Mouse (Mus musculus): ENCODE results near the gene Cdc42ep5.

DNA sequence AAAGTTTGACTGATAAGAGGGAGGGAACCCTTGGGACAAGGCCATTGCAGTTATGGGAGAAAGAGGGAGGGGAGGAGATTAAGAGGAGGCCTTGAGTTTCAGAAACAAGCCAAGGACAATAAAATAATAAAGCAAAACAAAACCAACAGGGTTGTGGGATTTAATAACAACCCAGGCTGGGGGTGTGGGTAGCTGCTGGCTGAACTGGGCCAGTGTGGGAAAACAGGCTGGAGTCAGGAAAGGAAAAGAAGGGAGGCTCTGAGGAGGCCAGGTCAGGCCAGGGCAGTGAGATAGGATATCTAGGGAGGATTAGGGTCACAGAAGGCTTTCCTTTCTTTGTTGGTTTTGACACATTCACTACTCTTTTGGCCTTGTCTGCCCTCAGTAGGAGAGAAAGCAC lies 2.4 kb upstream of the Cdc42ep5 start:
- TF ChIP-seq CTCF (conservative IDR thresholded peaks at IDR 0.05; ENCODE audit: insufficient read depth, insufficient read length, low read depth, low read length) (no peak), POLR2A (IDR thresholded peaks at IDR 0.05; ENCODE audit: low read depth, low read length) (no peak)

All from kidney, adult 2 months (tissue).